Mouse (Mus musculus): ENCODE measurements around the gene Evi2. TPM values are rescaled to one million over a fixed set of nuclear protein-coding genes. Genes with fewer than 3 reads are reported as not detected.

The Evi2 gene
- total and polyA plus RNA-seq, 3 experiments, result 0.15 to 1.2 TPM; not detected in 1

GRCm38 (mm10) chr11:79533950-79534690 lies 3.7 kb upstream of the Evi2 start:
- Histone ChIP-seq H3K9ac (ENCODE audit: control insufficient read depth, low read depth, low read length, poor library complexity, severe bottlenecking) (no peak overlapping the region), H3K27me3 (ENCODE audit: control insufficient read depth in 1 of 2, insufficient read depth in 2 of 2, low read length in 2 of 2) (no peaks in the 10 kb centered on the region), H3K4me1 (ENCODE audit: control insufficient read depth in 1 of 2, insufficient read depth in 2 of 2, low read length in 2 of 2) (peaks cover 0 to 4% of the 10 kb centered on the region in 2 experiments; a peak in 3 of 4 replicates), H3K4me3 (ENCODE audit: control insufficient read depth in 1 of 2, insufficient read depth in 1 of 2, low read depth in 2 of 2, low read length in 2 of 2) (no peak overlapping the region), H3K36me3 (ENCODE audit: control insufficient read depth in 1 of 2, insufficient read depth in 2 of 2, low read length in 2 of 2) (peaks cover 1 to 3% of the 10 kb centered on the region in 2 experiments; a peak in 2 of 4 replicates), H3K79me2 (ENCODE audit: control insufficient read depth, insufficient read depth, low read length, poor library complexity) (no peaks in the 10 kb centered on the region), H3K9me3 (replicated peaks; ENCODE audit: insufficient read depth, low read length) (no peaks in the 10 kb centered on the region), H3K27ac (ENCODE audit: control insufficient read depth, low read depth, low read length) (no peak overlapping the region)
- no peak for DNase-seq (ENCODE audit: low read depth, low spot score)
- TF ChIP-seq SIN3A (IDR thresholded peaks at IDR 0.05; ENCODE audit: low read length), result no peak
- no peak for TF ChIP-seq GABPA (IDR thresholded peaks at IDR 0.05; ENCODE audit: low read depth, low read length)
- no peak for TF ChIP-seq BHLHE40 (IDR thresholded peaks at IDR 0.05; ENCODE audit: borderline replicate concordance, low read depth, low read length)
- TF ChIP-seq POLR2AphosphoS2 (IDR thresholded peaks at IDR 0.05; ENCODE audit: low read length), result no peak
- no peak for TF ChIP-seq POLR2AphosphoS5 (IDR thresholded peaks at IDR 0.05; ENCODE audit: borderline replicate concordance, low read depth, low read length)
- no peak for TF ChIP-seq MXI1 (IDR thresholded peaks at IDR 0.05; ENCODE audit: low read depth, low read length)

DNA sequence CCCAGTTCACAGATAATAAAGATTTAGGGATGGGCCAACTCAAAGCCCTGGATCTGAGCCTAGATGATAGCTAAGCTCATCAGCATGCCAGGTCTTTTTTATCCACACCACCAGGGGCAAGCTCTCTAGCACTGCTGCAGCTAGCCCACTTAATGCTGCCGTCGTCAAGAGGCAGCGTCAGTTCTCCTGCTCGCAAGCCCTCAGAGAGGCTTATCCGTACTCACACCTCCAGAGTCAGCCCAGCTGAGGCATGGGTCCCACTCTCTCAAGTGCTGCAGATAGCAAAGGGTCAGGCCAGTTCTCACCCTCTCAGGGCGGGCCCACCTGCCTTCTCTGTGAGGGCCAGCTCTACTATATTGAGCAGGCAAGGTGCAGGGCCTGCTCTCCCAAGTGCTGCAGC lies 2.9 kb upstream of the Evi2 start:
- H3K27ac ChIP-seq (ENCODE audit: control insufficient read depth, low read depth, low read length), result no peak overlapping the region
- no peaks in the 10 kb centered on the region for H3K9me3 ChIP-seq (replicated peaks; ENCODE audit: insufficient read depth, low read length)
- no peak for DNase-seq (ENCODE audit: low read depth, low spot score)
- no peak overlapping the region for H3K9ac ChIP-seq (ENCODE audit: control insufficient read depth, low read depth, low read length, poor library complexity, severe bottlenecking)
- H3K4me3 ChIP-seq (ENCODE audit: control insufficient read depth in 1 of 2, insufficient read depth in 1 of 2, low read depth in 2 of 2, low read length in 2 of 2), result no peak overlapping the region
- H3K79me2 ChIP-seq (ENCODE audit: control insufficient read depth, insufficient read depth, low read length, poor library complexity), result no peaks in the 10 kb centered on the region
- peaks cover 3 to 9% of the 10 kb centered on the region in 2 experiments; a peak in 3 of 4 replicates for H3K36me3 ChIP-seq (ENCODE audit: control insufficient read depth in 1 of 2, insufficient read depth in 2 of 2, low read length in 2 of 2)
- TF ChIP-seq TAL1 (IDR thresholded peaks at IDR 0.05; ENCODE audit: low read length) (no peak), RCOR1 (IDR thresholded peaks at IDR 0.05; ENCODE audit: low read depth, low read length) (no peak), USF1 (IDR thresholded peaks at IDR 0.05; ENCODE audit: low read depth, low read length) (no peak), EP300 (IDR thresholded peaks at IDR 0.05; ENCODE audit: low read depth in 1 of 2, low read length in 2 of 2) (no peak), BHLHE40 (IDR thresholded peaks at IDR 0.05; ENCODE audit: borderline replicate concordance, low read depth, low read length) (no peak), POLR2AphosphoS2 (IDR thresholded peaks at IDR 0.05; ENCODE audit: low read length) (no peak), ELF1 (IDR thresholded peaks at IDR 0.05; ENCODE audit: low read depth, low read length) (no peak), KAT2A (conservative IDR thresholded peaks at IDR 0.05; ENCODE audit: low read depth, low read length) (no peak), RAD21 (IDR thresholded peaks at IDR 0.05; ENCODE audit: low read depth, low read length) (no peak), MXI1 (IDR thresholded peaks at IDR 0.05; ENCODE audit: low read depth, low read length) (no peak), MAZ (IDR thresholded peaks at IDR 0.05; ENCODE audit: low read depth, low read length) (no peak), NRF1 (IDR thresholded peaks at IDR 0.05; ENCODE audit: insufficient read depth, low read depth, low read length, poor library complexity, severe bottlenecking) (no peak), ETS1 (IDR thresholded peaks at IDR 0.05; ENCODE audit: low read depth, low read length) (no peak), E2F4 (IDR thresholded peaks at IDR 0.05; ENCODE audit: borderline replicate concordance, low read depth, low read length) (no peak)
- peaks cover 6 to 9% of the 10 kb centered on the region in 2 experiments for H3K4me1 ChIP-seq (ENCODE audit: control insufficient read depth in 1 of 2, insufficient read depth in 2 of 2, low read length in 2 of 2)
- H3K27me3 ChIP-seq (ENCODE audit: control insufficient read depth in 1 of 2, insufficient read depth in 2 of 2, low read length in 2 of 2), result no peaks in the 10 kb centered on the region
